Mouse (Mus musculus) frontal cortex, adult (tissue): ENCODE measurements around the gene Oxct2a.
"Not testable (repeated sequence)": the region's sequence is repeated elsewhere in the genome, so short reads cannot be mapped to it uniquely, and the experiment has no call there.

Experiments
- ATAC-seq: cut with Nextera tagmentation; 2 replicates; pipeline ENCODE4 v1.9.2; 2017; ENCODE audit warnings: mild to moderate bottlenecking, moderate library complexity, mixed read lengths; ENCODE audit not compliant: low TSS enrichment

Gene Oxct2a

GRCm38 (mm10) chr4:123313010-123313409, 10.4 kb downstream of the Oxct2a start:
- ATAC-seq = no peak

- no peak for ATAC-seq
Observed at GRCm38 (mm10) chr4:123311845-123312244, 11.6 kb downstream of the Oxct2a start.

DNA sequence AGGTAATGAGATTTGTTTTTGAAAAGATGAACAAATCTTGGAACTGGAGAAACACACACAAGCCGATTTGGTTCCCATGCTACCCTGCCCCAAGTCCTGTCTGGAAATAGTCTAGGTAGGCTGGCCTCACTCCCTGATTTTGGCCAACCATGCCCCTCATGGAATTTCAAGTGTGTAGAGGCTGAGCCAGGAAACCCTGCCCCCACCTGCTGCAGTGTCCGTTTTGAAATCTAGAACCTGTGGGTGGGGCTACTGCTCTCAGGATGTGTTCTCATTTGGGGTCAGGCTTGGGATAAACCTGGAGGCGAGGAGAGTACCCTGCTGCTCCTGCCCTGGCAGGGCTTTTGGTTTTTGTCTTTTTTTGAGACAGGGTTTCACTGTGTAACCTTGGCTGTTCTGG, 15.1 kb downstream of the Oxct2a start:
- ATAC-seq = no peak

DNA sequence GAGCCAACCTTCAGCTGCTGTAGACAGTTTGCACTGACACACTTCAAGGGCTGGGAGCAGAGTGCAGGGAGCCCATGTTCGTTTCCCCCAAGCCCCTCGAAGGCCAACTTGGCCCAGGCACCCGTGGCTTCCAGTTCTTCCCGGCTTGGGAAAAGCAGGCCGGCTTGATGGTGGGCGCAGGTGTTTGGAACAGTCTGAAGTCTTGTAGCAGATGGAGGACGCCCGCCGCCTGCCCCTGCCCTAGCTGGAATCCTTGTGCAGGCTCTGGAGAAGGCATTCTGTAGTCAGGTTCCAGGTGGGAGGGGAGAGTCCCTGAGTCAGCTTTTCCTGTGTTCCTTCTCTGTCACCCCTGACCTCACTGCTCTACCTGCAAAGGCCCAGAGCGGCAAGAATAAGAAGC, 16.4 kb downstream of the Oxct2a start:
- peak; percentile 58; the same call in 1 of the 2 replicates for ATAC-seq

- ATAC-seq = peak; percentile 49; the same call in 1 of the 2 replicates
Observed at GRCm38 (mm10) chr4:123305789-123306188, 17.6 kb downstream of the Oxct2a start.

- no peak for ATAC-seq
Observed at GRCm38 (mm10) chr4:123298980-123299670, 24.3 kb downstream of the Oxct2a start.

- ATAC-seq = no peak
Observed at GRCm38 (mm10) chr4:123298226-123298625, 25.2 kb downstream of the Oxct2a start.

GRCm38 (mm10) chr4:123297195-123297960, 26.1 kb downstream of the Oxct2a start:
- no peak for ATAC-seq

GRCm38 (mm10) chr4:123296148-123296534, 27.3 kb downstream of the Oxct2a start:
- no peak for ATAC-seq

GRCm38 (mm10) chr4:123295516-123296147, 27.8 kb downstream of the Oxct2a start:
- no peak for ATAC-seq

DNA sequence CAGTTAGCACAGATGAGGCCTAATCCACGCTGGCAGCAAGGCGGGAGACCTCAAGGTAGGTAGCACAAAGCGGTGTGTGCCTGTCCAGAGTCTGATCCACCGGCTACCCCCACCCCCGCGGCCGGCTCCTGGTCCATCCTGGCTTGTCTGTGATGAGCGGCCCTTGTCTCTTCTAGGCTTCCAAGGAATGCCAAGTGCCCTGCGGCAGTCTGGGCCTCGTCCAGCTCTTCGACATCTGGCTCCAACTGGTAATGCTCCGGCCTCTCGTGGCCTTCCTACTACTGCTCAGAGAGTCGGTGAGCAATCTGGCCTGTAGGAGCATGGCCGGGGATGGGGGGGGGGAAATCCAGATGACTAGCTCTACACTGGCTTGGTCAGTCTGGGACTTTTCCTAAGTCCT, 28.4 kb downstream of the Oxct2a start:
- ATAC-seq = not testable (repeated sequence)

DNA sequence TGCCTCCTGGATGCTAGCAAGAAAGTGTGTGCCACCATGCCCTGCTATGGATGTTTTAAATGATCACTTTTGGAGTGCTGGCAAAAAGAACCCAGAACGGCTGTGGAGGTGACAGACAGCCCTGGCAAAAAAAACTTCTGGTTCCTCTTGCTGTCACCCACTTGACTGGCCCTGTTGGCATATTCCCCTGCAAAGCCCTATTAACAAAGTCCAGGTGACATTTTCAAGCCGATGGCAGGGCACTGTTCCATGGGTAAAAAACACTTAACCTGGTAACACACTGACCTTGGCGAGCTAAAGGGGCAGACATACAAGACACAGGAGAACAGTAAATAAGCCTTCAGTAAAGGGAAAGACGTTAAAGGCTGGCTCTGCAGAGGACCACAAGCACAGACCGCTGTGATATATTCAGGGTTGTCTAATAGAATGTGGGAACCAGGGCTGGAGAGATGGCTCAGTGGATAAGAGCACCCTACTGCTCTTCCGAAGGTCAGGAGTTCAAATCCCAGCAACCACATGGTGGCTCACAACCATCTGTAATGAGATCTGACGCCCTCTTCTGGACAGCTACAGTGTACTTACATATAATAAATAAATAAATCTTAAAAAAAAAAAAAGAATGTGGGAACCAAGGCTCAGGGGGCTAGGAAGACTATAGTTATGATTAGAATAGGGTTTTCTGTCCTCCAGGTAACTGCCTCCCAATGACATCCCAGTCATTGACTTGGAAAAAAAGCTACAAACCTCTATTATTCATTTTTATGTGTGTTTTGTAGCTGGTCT, 29.6 kb downstream of the Oxct2a start:
- no peak for ATAC-seq

DNA sequence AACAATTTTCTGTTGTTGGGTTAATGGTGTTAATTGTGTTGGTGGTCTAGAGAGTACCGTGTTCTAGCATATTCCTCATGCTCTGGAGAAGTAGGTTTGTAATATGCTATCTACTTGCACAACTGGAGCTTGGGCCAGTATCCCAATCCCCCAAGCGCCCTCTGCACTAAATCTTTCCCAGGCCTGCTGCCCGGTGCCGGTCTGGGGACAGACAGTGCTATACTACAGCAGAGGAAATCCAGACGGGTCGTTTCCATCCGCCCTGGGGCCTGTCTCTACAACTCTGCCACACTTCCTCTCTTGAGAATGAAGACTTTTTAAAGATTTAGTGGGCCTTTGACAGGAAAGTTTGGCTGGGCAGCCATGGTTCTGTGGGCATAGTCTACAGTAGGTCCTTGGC, 30.4 kb downstream of the Oxct2a start:
- ATAC-seq = no peak

GRCm38 (mm10) chr4:123292390-123292789, 31.0 kb downstream of the Oxct2a start:
- ATAC-seq = no peak

DNA sequence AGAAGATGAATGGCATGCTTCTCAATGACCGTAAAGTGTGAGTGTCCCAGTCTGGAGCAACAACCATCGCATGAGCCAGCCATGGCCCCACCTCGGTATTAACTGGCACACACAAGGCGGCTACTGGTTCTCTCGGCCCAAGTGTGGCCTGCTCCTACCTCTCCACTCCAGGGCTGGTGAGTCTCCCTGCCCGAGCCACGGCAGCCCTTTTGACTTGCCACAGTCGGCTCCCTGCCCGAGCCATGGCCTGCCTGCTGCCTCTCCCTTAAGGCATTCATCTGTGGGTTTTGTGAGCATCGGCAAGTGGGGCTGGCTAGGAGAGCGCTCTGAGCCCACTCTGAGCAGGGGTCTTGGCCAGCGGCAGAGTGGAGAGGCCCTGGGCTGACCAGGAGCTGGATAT, 34.4 kb downstream of the Oxct2a start:
- no peak for ATAC-seq

GRCm38 (mm10) chr4:123286790-123287189, 36.6 kb downstream of the Oxct2a start:
- no peak for ATAC-seq

GRCm38 (mm10) chr4:123284731-123285624, 38.5 kb downstream of the Oxct2a start:
- no peak for ATAC-seq

- ATAC-seq = not testable (repeated sequence)
Observed at GRCm38 (mm10) chr4:123283675-123284064, 39.8 kb downstream of the Oxct2a start.

- peak; percentile 46; the same call in 1 of the 2 replicates for ATAC-seq
Observed at GRCm38 (mm10) chr4:123282915-123283674, 40.3 kb downstream of the Oxct2a start.

GRCm38 (mm10) chr4:123282500-123282899, 40.9 kb downstream of the Oxct2a start:
- ATAC-seq = peak; percentile 82
